Mouse (Mus musculus): ENCODE measurements at regions not wholly inside any gene's neighbourhood (a gene's known extent, or its start where the extent isn't known, plus 50 kb on each side); places are given as distances from the start of the nearest gene placed in this dataset.
A peak's percentile ranks its signal among the peaks of the same experiment; 100 is the strongest.

GRCm38 (mm10) chr9:30770436-30771173, 151.6 kb downstream of the Adamts15 start:
- DNase-seq = no peak

- no peak for DNase-seq
Measured at GRCm38 (mm10) chr9:30769435-30769729, 152.9 kb downstream of the Adamts15 start.

GRCm38 (mm10) chr9:30768665-30769434, 153.4 kb downstream of the Adamts15 start:
- no peak for DNase-seq

- no peak for DNase-seq
Measured at GRCm38 (mm10) chr9:30766701-30767100, 155.6 kb downstream of the Adamts15 start.

GRCm38 (mm10) chr9:30766171-30766570, 156.1 kb downstream of the Adamts15 start:
- no peak for DNase-seq

GRCm38 (mm10) chr9:30765017-30765569, 157.2 kb downstream of the Adamts15 start:
- DNase-seq = no peak

- DNase-seq = no peak
Measured at GRCm38 (mm10) chr9:30762913-30763312, 159.3 kb downstream of the Adamts15 start.

GRCm38 (mm10) chr9:30758121-30758520, 164.1 kb downstream of the Adamts15 start:
- no peak for DNase-seq

- no peak for DNase-seq
Measured at GRCm38 (mm10) chr9:30757406-30757805, 164.8 kb downstream of the Adamts15 start.

GRCm38 (mm10) chr9:30756796-30757195, 165.5 kb downstream of the Adamts15 start:
- DNase-seq = no peak

GRCm38 (mm10) chr9:30755586-30755985, 166.7 kb downstream of the Adamts15 start:
- no peak for DNase-seq

GRCm38 (mm10) chr9:30754826-30755225, 167.4 kb downstream of the Adamts15 start:
- no peak for DNase-seq

- DNase-seq = no peak
Measured at GRCm38 (mm10) chr9:30743471-30743870, 178.8 kb downstream of the Adamts15 start.

GRCm38 (mm10) chr9:30742471-30743098, 179.7 kb downstream of the Adamts15 start:
- no peak for DNase-seq

GRCm38 (mm10) chr9:30731687-30732086, 190.6 kb downstream of the Adamts15 start:
- peak; percentile 22 for DNase-seq

- no peak for DNase-seq
Measured at GRCm38 (mm10) chr9:30723364-30724070, 198.7 kb downstream of the Adamts15 start.

- no peak for DNase-seq
Measured at GRCm38 (mm10) chr9:30721861-30722260, 200.4 kb downstream of the Adamts15 start.

GRCm38 (mm10) chr9:30716421-30717170, 205.7 kb downstream of the Adamts15 start:
- DNase-seq = no peak

GRCm38 (mm10) chr9:30710131-30710530, 212.1 kb downstream of the Adamts15 start:
- DNase-seq = no peak

GRCm38 (mm10) chr9:30699848-30700247, 222.4 kb downstream of the Adamts15 start:
- no peak for DNase-seq

GRCm38 (mm10) chr9:30697533-30697932, 224.7 kb downstream of the Adamts15 start:
- no peak for DNase-seq

- DNase-seq = no peak
Measured at GRCm38 (mm10) chr9:30668095-30668494, 241.2 kb downstream of the Snx19 start.
